Mouse (Mus musculus): ENCODE data around the gene Mrpl50. TPM values are rescaled to one million over a fixed set of nuclear protein-coding genes. Genes with fewer than 3 reads are reported as not detected.
A peak's percentile ranks its signal among the peaks of the same experiment; 100 is the strongest.
"Not testable (repeated sequence)": the region's sequence is repeated elsewhere in the genome, so short reads cannot be mapped to it uniquely, and the experiment has no call there.

The Mrpl50 gene
- polyA plus RNA-seq, 1 experiment from 2014 or later, result 84.8 TPM

DNA sequence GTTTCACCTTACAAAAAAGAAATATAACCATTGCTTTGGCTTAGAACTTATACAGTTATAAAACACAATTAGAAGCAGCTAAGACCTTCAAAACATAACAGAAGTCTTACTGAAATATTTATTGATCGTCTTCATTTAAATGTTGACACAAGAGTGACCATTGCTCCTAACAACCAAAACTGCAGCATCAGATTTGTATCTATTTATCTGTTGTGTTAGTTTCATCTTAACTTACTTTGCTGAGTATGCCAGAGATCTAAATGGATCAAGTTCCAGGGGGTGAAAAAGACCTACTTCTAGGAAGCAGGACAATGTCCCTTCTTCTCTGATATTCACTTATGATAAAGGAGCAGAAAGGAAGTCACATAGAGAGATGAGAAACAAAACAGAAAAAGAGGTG lies 17.3 kb downstream of the Mrpl50 start:
- 90% methylated on average over 1 of the region's 1 CpGs for WGBS
- ATAC-seq (ENCODE audit: insufficient number of reproducible peaks, insufficient read depth, low FRiP score, low TSS enrichment, low read depth), result no peak
- no peaks in the 10 kb centered on the region for H3K27me3 ChIP-seq
- H3K4me2 ChIP-seq, result no peak overlapping the region
- no peak overlapping the region for H3K4me3 ChIP-seq
- no peak overlapping the region for H3K9ac ChIP-seq
- no peaks in the 10 kb centered on the region for H3K9me3 ChIP-seq
- no peaks in the 10 kb centered on the region for H3K4me1 ChIP-seq
- no peak overlapping the region for H3K27ac ChIP-seq
- no peaks in the 10 kb centered on the region for H3K36me3 ChIP-seq

GRCm38 (mm10) chr4:49485934-49486650 lies 34.8 kb downstream of the Mrpl50 start:
- H3K4me2 ChIP-seq; H3K27ac ChIP-seq; H3K9ac ChIP-seq; H3K4me3 ChIP-seq; H3K36me3 ChIP-seq; H3K27me3 ChIP-seq; H3K4me1 ChIP-seq; ATAC-seq (ENCODE audit: insufficient number of reproducible peaks, insufficient read depth, low FRiP score, low TSS enrichment, low read depth); H3K9me3 ChIP-seq: not testable (repeated sequence)
- 76% methylated on average over 3 of the region's 3 CpGs for WGBS

DNA sequence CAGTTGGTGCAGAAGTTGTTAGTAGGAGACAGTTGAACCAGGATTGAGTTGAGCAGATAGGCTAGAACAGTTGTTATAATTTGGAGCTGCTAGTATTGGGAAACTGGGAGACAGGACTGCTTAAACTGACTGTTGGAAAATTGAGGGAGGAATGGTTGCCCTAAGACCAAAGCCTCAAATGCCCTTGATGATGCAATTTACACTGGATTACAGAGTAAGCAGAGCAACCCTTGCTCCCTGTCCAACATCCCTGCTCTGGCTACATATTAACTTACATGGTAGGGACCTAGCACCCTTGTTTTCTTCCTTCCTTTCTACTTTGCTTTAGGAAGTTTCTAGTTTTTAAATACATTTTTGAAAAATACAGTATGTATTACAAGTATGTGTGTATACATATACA lies 35.5 kb downstream of the Mrpl50 start:
- no peak for ATAC-seq (ENCODE audit: insufficient number of reproducible peaks, insufficient read depth, low FRiP score, low TSS enrichment, low read depth)
- no peaks in the 10 kb centered on the region for H3K36me3 ChIP-seq
- H3K27ac ChIP-seq, result no peak overlapping the region
- peaks cover 6% of the 10 kb centered on the region for H3K27me3 ChIP-seq
- peaks cover 2% of the 10 kb centered on the region; the same call in 1 of the 2 replicates for H3K4me1 ChIP-seq
- 0 out of 2 replicates have a peak, but pooled peaks cover 2% of the 10 kb centered on the region for H3K9me3 ChIP-seq
- no peak overlapping the region for H3K4me2 ChIP-seq
- H3K9ac ChIP-seq, result no peak overlapping the region
- no peak overlapping the region for H3K4me3 ChIP-seq

GRCm38 (mm10) chr4:49480896-49481295 lies 40.0 kb downstream of the Mrpl50 start:
- H3K4me3 ChIP-seq, result no peak overlapping the region
- no peaks in the 10 kb centered on the region for H3K9me3 ChIP-seq
- peak overlapping the region; percentile 41; the same call in 1 of the 2 replicates for H3K4me2 ChIP-seq
- no peaks in the 10 kb centered on the region for H3K36me3 ChIP-seq
- H3K4me1 ChIP-seq, result peaks cover 11% of the 10 kb centered on the region; the same call in 1 of the 2 replicates
- H3K27me3 ChIP-seq, result peaks cover 8% of the 10 kb centered on the region
- 34% methylated on average over 3 of the region's 3 CpGs for WGBS
- ATAC-seq (ENCODE audit: insufficient number of reproducible peaks, insufficient read depth, low FRiP score, low TSS enrichment, low read depth), result peak; percentile 57; the same call in 1 of the 2 replicates
- no peak overlapping the region for H3K27ac ChIP-seq
- no peak overlapping the region for H3K9ac ChIP-seq

DNA sequence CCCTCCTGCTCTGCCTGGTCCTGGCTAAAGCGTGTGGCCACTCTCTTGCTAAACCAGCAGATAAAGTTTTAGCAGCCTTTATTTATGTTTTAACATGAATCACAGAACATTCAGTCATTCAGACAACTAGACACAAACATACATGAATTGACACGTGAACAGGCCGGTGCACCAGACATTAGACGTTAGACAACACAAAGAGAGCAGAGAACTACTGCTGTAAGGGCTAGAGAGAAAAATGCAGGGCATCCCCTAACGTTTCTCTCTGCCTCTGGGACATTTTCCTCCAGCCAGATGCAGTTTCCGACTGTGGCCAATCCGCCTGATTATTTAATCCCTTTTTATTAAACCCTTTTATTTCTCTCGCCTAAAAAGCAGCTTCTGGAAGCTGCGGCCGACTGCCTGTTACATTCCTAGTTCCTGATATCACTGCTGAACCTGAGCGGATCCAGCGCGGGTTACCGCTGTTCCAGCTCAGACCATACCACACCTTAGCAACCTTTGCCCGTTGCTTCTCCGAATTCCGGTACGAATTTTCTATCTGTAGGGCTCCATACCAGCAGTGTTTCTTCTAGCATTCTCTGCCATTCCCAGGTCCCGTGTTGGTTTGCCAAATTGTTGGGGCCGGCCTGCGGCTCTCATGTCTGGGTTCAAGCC lies 40.7 kb downstream of the Mrpl50 start:
- WGBS, result 20% methylated on average over 21 of the region's 21 CpGs
- ATAC-seq (ENCODE audit: insufficient number of reproducible peaks, insufficient read depth, low FRiP score, low TSS enrichment, low read depth), result no peak
- Histone ChIP-seq H3K9me3 (no peaks in the 10 kb centered on the region), H3K9ac (no peak overlapping the region), H3K4me1 (peaks cover 11% of the 10 kb centered on the region; the same call in 1 of the 2 replicates), H3K4me3 (peak overlapping the region; percentile 12), H3K36me3 (no peaks in the 10 kb centered on the region), H3K27ac (0 out of 2 replicates have a peak overlapping the region, but pooled peaks have one; percentile 28), H3K4me2 (peak overlapping the region; percentile 41), H3K27me3 (peaks cover 8% of the 10 kb centered on the region)

GRCm38 (mm10) chr4:49479035-49479434 lies 41.9 kb downstream of the Mrpl50 start:
- H3K4me1 ChIP-seq, result peaks cover 11% of the 10 kb centered on the region; the same call in 1 of the 2 replicates
- not testable (repeated sequence) for H3K4me3 ChIP-seq; H3K36me3 ChIP-seq; H3K27ac ChIP-seq; H3K9ac ChIP-seq; H3K27me3 ChIP-seq; H3K9me3 ChIP-seq; ATAC-seq (ENCODE audit: insufficient number of reproducible peaks, insufficient read depth, low FRiP score, low TSS enrichment, low read depth); H3K4me2 ChIP-seq
- WGBS, result 21% methylated on average over 2 of the region's 2 CpGs

GRCm38 (mm10) chr4:49478118-49478877 lies 42.6 kb downstream of the Mrpl50 start:
- 22% methylated on average over 19 of the region's 19 CpGs for WGBS
- Histone ChIP-seq H3K4me3 (peak overlapping the region; percentile 26), H3K36me3 (no peaks in the 10 kb centered on the region), H3K4me1 (peaks cover 11% of the 10 kb centered on the region; the same call in 1 of the 2 replicates), H3K9me3 (no peaks in the 10 kb centered on the region), H3K27me3 (peaks cover 8% of the 10 kb centered on the region), H3K27ac (no peak overlapping the region), H3K9ac (no peak overlapping the region), H3K4me2 (peak overlapping the region; percentile 55)
- peak; percentile 57; the same call in 1 of the 2 replicates for ATAC-seq (ENCODE audit: insufficient number of reproducible peaks, insufficient read depth, low FRiP score, low TSS enrichment, low read depth)

DNA sequence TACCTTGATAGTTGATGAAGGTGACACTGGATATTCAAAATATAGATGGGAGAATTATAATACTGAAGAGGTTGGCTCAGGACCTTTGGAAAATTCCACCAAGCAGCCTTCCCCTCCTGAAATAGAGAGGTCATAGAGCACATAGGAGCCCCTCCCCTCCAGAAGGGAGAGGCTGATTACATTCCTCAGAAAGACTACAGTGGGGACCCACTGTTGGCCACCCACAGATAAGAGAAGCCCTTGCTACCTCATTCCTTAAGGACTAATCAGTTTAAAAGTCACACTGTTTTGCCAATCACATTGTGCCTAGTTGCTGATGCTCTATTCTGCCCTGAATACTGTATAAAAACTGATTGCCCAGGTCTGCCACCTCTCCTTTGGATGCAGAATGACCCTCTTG lies 46.3 kb downstream of the Mrpl50 start:
- no peak for ATAC-seq (ENCODE audit: insufficient number of reproducible peaks, insufficient read depth, low FRiP score, low TSS enrichment, low read depth)
- no peak overlapping the region for H3K9ac ChIP-seq
- H3K4me1 ChIP-seq, result 0 out of 2 replicates have a peak, but pooled peaks cover 7% of the 10 kb centered on the region
- H3K4me2 ChIP-seq, result no peak overlapping the region
- H3K27me3 ChIP-seq, result no peaks in the 10 kb centered on the region
- no peaks in the 10 kb centered on the region for H3K36me3 ChIP-seq
- H3K9me3 ChIP-seq, result no peaks in the 10 kb centered on the region
- H3K4me3 ChIP-seq, result no peak overlapping the region
- no peak overlapping the region for H3K27ac ChIP-seq

GRCm38 (mm10) chr4:49473435-49474100 lies 47.3 kb downstream of the Mrpl50 start, which contains the start of gene Acnat1:
TSS of gene Acnat1 (minus strand) at chr4:49473912.
- no peak within 1 kb of the TSS for H3K9ac ChIP-seq
- no peak within 1 kb of the TSS for H3K4me3 ChIP-seq
- no peaks in the 10 kb centered on the region for H3K36me3 ChIP-seq
- H3K27me3 ChIP-seq, result no peaks in the 10 kb centered on the region
- H3K4me1 ChIP-seq, result 0 out of 2 replicates have a peak, but pooled peaks cover 5% of the 10 kb centered on the region
- no peak for ATAC-seq (ENCODE audit: insufficient number of reproducible peaks, insufficient read depth, low FRiP score, low TSS enrichment, low read depth)
- H3K27ac ChIP-seq, result no peak within 1 kb of the TSS
- WGBS, result 47% methylated on average over 3 of the region's 3 CpGs
- no peak within 1 kb of the TSS for H3K4me2 ChIP-seq
- H3K9me3 ChIP-seq, result no peaks in the 10 kb centered on the region

- WGBS, result 75% methylated on average over 3 of the region's 3 CpGs
- no peak for ATAC-seq (ENCODE audit: insufficient number of reproducible peaks, insufficient read depth, low FRiP score, low TSS enrichment, low read depth)
- no peaks in the 10 kb centered on the region for H3K4me1 ChIP-seq
These were observed 51.3 kb downstream of the Mrpl50 start for GRCm38 (mm10) chr4:49469435-49470151.

More at GRCm38 (mm10) chr4:49469435-49470151, 51.3 kb downstream of the Mrpl50 start:
- Histone ChIP-seq H3K27ac (no peak overlapping the region), H3K36me3 (no peaks in the 10 kb centered on the region), H3K4me2 (no peak overlapping the region), H3K27me3 (no peaks in the 10 kb centered on the region), H3K9ac (no peak overlapping the region), H3K9me3 (no peaks in the 10 kb centered on the region), H3K4me3 (no peak overlapping the region)
